Mouse (Mus musculus): ENCODE measurements around the gene Kndc1.

GRCm38 (mm10) chr7:139984505-139984904, 90.0 kb downstream of the Kndc1 start:
- no peak for TF ChIP-seq CTCF (conservative IDR thresholded peaks at IDR 0.05; ENCODE audit: insufficient read depth, insufficient read length, low read depth, low read length)
- no peak for TF ChIP-seq POLR2A (IDR thresholded peaks at IDR 0.05; ENCODE audit: low read depth, low read length)
